Mouse (Mus musculus) kidney, adult 2 months (tissue): ENCODE measurements around the gene Plgrkt. TPM values are rescaled to one million over a fixed set of nuclear protein-coding genes. Genes with fewer than 3 reads are reported as not detected.

Experiments
- DNase-seq: peaks from one replicate; pipeline ENCODE4 v3.0.0; 2021
- H3K27ac ChIP-seq: fragments of 200-500 bp; 2 replicates; pipeline ENCODE4 v1.5.1; 2012; ENCODE audit warnings: low read depth, low read length, control low read depth, inconsistent platforms; ENCODE audit not compliant: insufficient read depth
- H3K27me3 ChIP-seq: fragments of 200-500 bp; replicated peaks from 2 replicates; pipeline ENCODE4 v1.6.1; 2012; ENCODE audit warnings: mild to moderate bottlenecking, moderate library complexity, low read length, inconsistent platforms; ENCODE audit not compliant: control insufficient read depth, insufficient read depth
- H3K36me3 ChIP-seq: fragments of 200-500 bp; 2 replicates; pipeline ENCODE4 v1.6.1; 2012; ENCODE audit warnings: mild to moderate bottlenecking, moderate library complexity, low read length, inconsistent platforms; ENCODE audit not compliant: control insufficient read depth, insufficient read depth
- H3K4me1 ChIP-seq: fragments of 200-500 bp; 2 replicates; pipeline ENCODE4 v1.6.1; 2011; ENCODE audit warnings: low read length; ENCODE audit not compliant: control insufficient read depth, insufficient read depth
- H3K4me3 ChIP-seq: fragments of 200-500 bp; 2 replicates; pipeline ENCODE4 v1.5.1; 2011; ENCODE audit warnings: mild to moderate bottlenecking, low read depth, low read length, control low read depth; ENCODE audit not compliant: insufficient read depth
- CTCF ChIP-seq: fragments of 200-500 bp; conservative IDR thresholded peaks from 2 replicates; pipeline ENCODE4 v1.5.1; 2011; ENCODE audit warnings: low read depth, mild to moderate bottlenecking, control low read depth, low read length, moderate library complexity, mixed read lengths; ENCODE audit not compliant: insufficient read depth, insufficient read length
- POLR2A ChIP-seq: fragments of 200-500 bp; IDR thresholded peaks from one replicate; pipeline ENCODE4 v1.6.1; 2011; ENCODE audit warnings: low read depth, low read length, control low read depth
- WGBS: fragments of 180-500 bp; shearing (Covaris S2); methylation state at CpG from one replicate; pipeline ENCODE4 v1.1.7; 2018; 5-methylcytosine and 5-hydroxymethylcytosine counted together
- polyA plus RNA-seq: library from polyadenylated mRNA; depleted of rRNA; stranded (reverse); fragments of >200 nt; gene quantifications from 2 replicates; pipeline ENCODE4 v1.2.3, GENCODE M21; 2012; rRNA removed

Gene Plgrkt
- polyA plus RNA-seq, 1 experiment = 25.2 TPM

GRCm38 (mm10) chr19:29312661-29313060 lies 54.5 kb downstream of the Plgrkt start:
- no peaks in the 10 kb centered on the region for H3K4me1 ChIP-seq
- H3K27me3 ChIP-seq = no peaks in the 10 kb centered on the region
- no peak for TF ChIP-seq CTCF
- TF ChIP-seq POLR2A = no peak
- H3K27ac ChIP-seq = no peak overlapping the region
- H3K36me3 ChIP-seq = no peaks in the 10 kb centered on the region; the same call in none of the 2 replicates
- no peak overlapping the region for H3K4me3 ChIP-seq
- no peak for DNase-seq
- WGBS = 84% methylated on average over 7 of the region's 7 CpGs

GRCm38 (mm10) chr19:29311791-29312190 lies 55.4 kb downstream of the Plgrkt start:
- no peak overlapping the region for H3K27ac ChIP-seq
- 80% methylated on average over 8 of the region's 8 CpGs for WGBS
- TF ChIP-seq CTCF (no peak), POLR2A (no peak)
- H3K27me3 ChIP-seq = no peaks in the 10 kb centered on the region
- H3K4me3 ChIP-seq = no peak overlapping the region
- H3K36me3 ChIP-seq = no peaks in the 10 kb centered on the region; the same call in none of the 2 replicates
- no peak for DNase-seq
- H3K4me1 ChIP-seq = no peaks in the 10 kb centered on the region

GRCm38 (mm10) chr19:29308832-29309231 lies 58.4 kb downstream of the Plgrkt start:
- TF ChIP-seq CTCF = no peak
- no peak for TF ChIP-seq POLR2A
- no peak for DNase-seq
- no peak overlapping the region for H3K4me3 ChIP-seq
- H3K36me3 ChIP-seq = no peaks in the 10 kb centered on the region; the same call in 1 of the 2 replicates
- H3K27ac ChIP-seq = no peak overlapping the region
- H3K27me3 ChIP-seq = no peaks in the 10 kb centered on the region
- H3K4me1 ChIP-seq = no peaks in the 10 kb centered on the region

GRCm38 (mm10) chr19:29302119-29302518 lies 65.1 kb downstream of the Plgrkt start:
- no peaks in the 10 kb centered on the region for H3K27me3 ChIP-seq
- no peak overlapping the region for H3K4me3 ChIP-seq
- no peaks in the 10 kb centered on the region for H3K4me1 ChIP-seq
- peaks cover 8% of the 10 kb centered on the region for H3K36me3 ChIP-seq
- DNase-seq = no peak
- 89% methylated on average over 2 of the region's 2 CpGs for WGBS
- no peak overlapping the region for H3K27ac ChIP-seq
- TF ChIP-seq CTCF (no peak), POLR2A (no peak)

GRCm38 (mm10) chr19:29300919-29301318 lies 66.3 kb downstream of the Plgrkt start:
- Histone ChIP-seq H3K36me3 (peaks cover 8% of the 10 kb centered on the region), H3K4me3 (no peak overlapping the region), H3K4me1 (no peaks in the 10 kb centered on the region), H3K27ac (no peak overlapping the region), H3K27me3 (no peaks in the 10 kb centered on the region)
- 93% methylated on average over 13 of the region's 13 CpGs for WGBS
- DNase-seq = no peak
- TF ChIP-seq CTCF (no peak), POLR2A (no peak)

Other genes starting within 250 kb of the Plgrkt start
- 6.5 and 7.0 TPM in 2 replicates for gene Jak2, start 115.6 kb downstream of the Plgrkt start, polyA plus RNA-seq
- 2.6 and 3.1 TPM in 2 replicates for gene Insl6, start 42.0 kb downstream of the Plgrkt start, polyA plus RNA-seq
- 0.11 TPM in 1 of 2 replicates, not detected in the other for gene Rln1, start 32.7 kb downstream of the Plgrkt start, polyA plus RNA-seq
- 2.5 and 4.3 TPM in 2 replicates for gene Cd274, start 65 bp upstream of the Plgrkt start, polyA plus RNA-seq
- 0.17 TPM in 1 of 2 replicates, not detected in the other for gene Pdcd1lg2, start 43.5 kb upstream of the Plgrkt start, polyA plus RNA-seq
- 8.9 and 10.4 TPM in 2 replicates for gene Ric1, start 154.9 kb upstream of the Plgrkt start, polyA plus RNA-seq